Mouse (Mus musculus) adrenal gland, adult 10 weeks (tissue): Measurements from ENCODE around the gene Ctrb1. TPM values are rescaled to one million over a fixed set of nuclear protein-coding genes. Genes with fewer than 3 reads are reported as not detected.

Experiments
- polyA plus RNA-seq: library from polyadenylated mRNA; stranded (reverse); fragments of 350-450 nt; fragmentation: Illumina TruSeq; extraction: RNeasy Lipid Tissue Mini Kit (QIAGEN cat#74804); gene quantifications from one replicate; pipeline ENCODE4 v1.2.3, GENCODE M21; 2014; ENCODE audit warnings: low read depth, low replicate concordance

The Ctrb1 gene
- not detected for polyA plus RNA-seq

DNA sequence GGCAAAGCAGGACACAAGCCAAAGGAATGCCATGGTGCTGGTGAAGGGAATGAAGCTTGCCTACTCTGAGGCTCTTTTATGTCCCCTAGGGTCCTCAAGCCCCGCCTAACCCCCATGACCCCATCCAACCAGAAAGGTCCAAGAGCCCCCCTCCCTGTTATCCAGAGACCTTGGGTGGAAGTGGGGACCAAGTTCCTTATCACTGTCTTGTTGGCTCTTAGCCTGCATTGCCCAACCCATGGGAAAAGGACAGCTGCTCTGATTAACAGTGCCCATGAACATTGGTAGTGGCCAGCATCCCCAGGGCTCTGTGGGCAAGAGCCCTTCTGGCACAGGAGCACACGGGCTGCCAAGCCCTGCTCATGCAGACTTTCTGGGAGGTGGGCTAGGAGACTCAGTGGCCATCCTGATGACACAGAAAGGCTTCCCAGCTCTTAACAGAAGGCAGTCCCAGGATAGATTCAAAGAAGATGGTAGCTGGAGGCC is at the start of gene Ctrb1:
TSS of gene Ctrb1 (minus strand) at position 51 of the 486 bp plus-strand sequence.

DNA sequence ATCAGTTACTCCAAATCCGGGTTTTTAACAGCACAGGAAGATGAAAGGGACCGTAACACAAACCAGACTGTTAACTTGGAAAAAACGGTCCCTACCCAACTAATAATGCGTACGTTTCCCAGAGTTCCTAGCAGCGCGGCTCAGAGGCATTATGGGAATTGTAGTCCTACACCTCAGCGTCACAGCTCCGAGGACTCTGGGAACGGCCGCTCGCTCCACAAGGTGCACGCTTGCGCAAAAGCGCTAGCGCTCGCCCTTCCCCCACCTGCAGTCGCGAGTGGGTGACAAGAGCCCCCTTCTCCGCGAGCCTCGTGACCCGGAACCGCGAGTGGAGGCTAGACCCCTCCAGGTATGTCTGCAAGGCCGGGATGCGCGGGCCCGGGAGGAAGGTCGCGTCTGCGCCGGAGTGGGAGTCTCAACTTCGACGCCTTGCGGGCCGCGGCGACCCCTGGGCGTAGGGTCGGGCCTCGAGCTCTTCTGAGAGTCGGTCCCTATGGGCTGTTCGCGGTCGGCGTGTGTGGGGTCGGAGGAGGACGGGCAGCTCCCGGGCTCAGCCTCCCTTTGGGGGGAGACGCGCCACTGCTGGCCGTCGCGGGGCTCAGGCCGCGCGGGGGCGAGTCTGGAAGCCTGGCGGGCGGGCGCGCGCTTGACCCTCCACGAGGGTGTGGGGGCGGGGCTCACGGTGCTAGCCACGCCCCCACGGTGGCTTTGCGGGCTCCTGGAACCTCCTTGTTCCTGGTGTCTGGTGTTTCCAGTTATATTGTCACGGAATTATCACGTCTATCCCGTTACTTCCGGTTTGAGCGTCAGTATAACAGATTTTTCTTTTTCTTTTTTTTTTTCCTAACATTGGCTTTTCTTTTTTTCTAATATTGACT is 47.3 kb downstream of the Ctrb1 start, which contains the start of gene Zfp1:
TSS of gene Zfp1 (plus strand) at position 138 of the 878 bp plus-strand sequence.

Other genes with a start within 250 kb of the Ctrb1 start
- 8.2 TPM for gene Wdr59, start 168.9 kb downstream of the Ctrb1 start, polyA plus RNA-seq
- gene Znrf1, start 154.9 kb downstream of the Ctrb1 start, polyA plus RNA-seq, result 14.1 TPM
- 7.0 TPM for gene Ldhd, start 60.6 kb downstream of the Ctrb1 start, polyA plus RNA-seq
- gene Zfp1, start 47.6 kb downstream of the Ctrb1 start, polyA plus RNA-seq, result 8.9 TPM
- 1.4 TPM for gene Bcar1, start 52.8 kb upstream of the Ctrb1 start, polyA plus RNA-seq
- gene Cfdp1, start 163.3 kb upstream of the Ctrb1 start, polyA plus RNA-seq, result 157 TPM
- 11.6 TPM for gene Tmem170, start 185.7 kb upstream of the Ctrb1 start, polyA plus RNA-seq
- gene Chst5, start 219.4 kb upstream of the Ctrb1 start, polyA plus RNA-seq, result not detected
- gene Tmem231, start 242.9 kb upstream of the Ctrb1 start, polyA plus RNA-seq, result 5.0 TPM
- gene Gabarapl2, start 249.7 kb upstream of the Ctrb1 start, polyA plus RNA-seq, result 241 TPM